Mouse (Mus musculus): ENCODE measurements around the gene Ccdc8.

Gene Ccdc8

GRCm38 (mm10) chr7:17015381-17015780, 22.9 kb downstream of the Ccdc8 start:
- no peak for DNase-seq

GRCm38 (mm10) chr7:17017036-17017435, 24.5 kb downstream of the Ccdc8 start:
- DNase-seq, result peak; percentile 96

GRCm38 (mm10) chr7:17017921-17018320, 25.4 kb downstream of the Ccdc8 start:
- DNase-seq, result no peak

- no peak for DNase-seq
Measured at GRCm38 (mm10) chr7:17019426-17020166, 27.1 kb downstream of the Ccdc8 start.

- DNase-seq, result no peak
Measured at GRCm38 (mm10) chr7:17022176-17022575, 29.7 kb downstream of the Ccdc8 start.

GRCm38 (mm10) chr7:17023701-17024100, 31.2 kb downstream of the Ccdc8 start:
- no peak for DNase-seq

GRCm38 (mm10) chr7:17024141-17024540, 31.6 kb downstream of the Ccdc8 start:
- no peak for DNase-seq

GRCm38 (mm10) chr7:17024814-17025504, 32.5 kb downstream of the Ccdc8 start:
- DNase-seq, result no peak

- no peak for DNase-seq
Measured at GRCm38 (mm10) chr7:17025505-17025894, 33.0 kb downstream of the Ccdc8 start.

- no peak for DNase-seq
Measured at GRCm38 (mm10) chr7:17025896-17026622, 33.6 kb downstream of the Ccdc8 start.

GRCm38 (mm10) chr7:17026710-17027587, 34.4 kb downstream of the Ccdc8 start:
- peak; percentile 76 for DNase-seq

- DNase-seq, result peak; percentile 91
Measured at GRCm38 (mm10) chr7:17027588-17028343, 35.3 kb downstream of the Ccdc8 start, which contains the start of gene Ppp5c. Gene Ppp5c, minus strand, starts transcription at chr7:17027924.

GRCm38 (mm10) chr7:17028923-17029322, 36.4 kb downstream of the Ccdc8 start:
- no peak for DNase-seq

- DNase-seq, result peak; percentile 54
Measured at GRCm38 (mm10) chr7:17030239-17030638, 37.7 kb downstream of the Ccdc8 start.

- DNase-seq, result no peak
Measured at GRCm38 (mm10) chr7:17038018-17038695, 45.6 kb downstream of the Ccdc8 start.

GRCm38 (mm10) chr7:17039373-17039772, 46.9 kb downstream of the Ccdc8 start:
- no peak for DNase-seq

GRCm38 (mm10) chr7:17045743-17046142, 53.2 kb downstream of the Ccdc8 start:
- DNase-seq, result no peak
